Mouse (Mus musculus) heart, postnatal 0 days (tissue): ENCODE results near the gene Clasp2. TPM values are rescaled to one million over a fixed set of nuclear protein-coding genes. Genes with fewer than 3 reads are reported as not detected.
A peak's percentile ranks its signal among the peaks of the same experiment; 100 is the strongest.
"Not testable (repeated sequence)": the region's sequence is repeated elsewhere in the genome, so short reads cannot be mapped to it uniquely, and the experiment has no call there.

Source experiments
- ATAC-seq: fragments of 200-750 bp; cut with Nextera tagmentation; 2 replicates; pipeline ENCODE4 v1.8.0; 2017; ENCODE audit warnings: low read depth, moderate number of reproducible peaks, moderate library complexity; ENCODE audit not compliant: insufficient read depth
- DNase-seq: peaks from one replicate; pipeline ENCODE4 v3.0.0-alpha.2; 2016; ENCODE audit warnings: low spot score
- H3K27ac ChIP-seq: fragments of 300-500 bp; sonication (generic); 2 replicates; pipeline ENCODE4 v1.5.1; 2014; ENCODE audit warnings: low read depth, mild to moderate bottlenecking
- H3K27me3 ChIP-seq: fragments of 300-500 bp; sonication (generic); 2 replicates; pipeline ENCODE4 v1.6.1; 2014; ENCODE audit warnings: low read length, mixed read lengths; ENCODE audit not compliant: control insufficient read depth, insufficient read depth
- H3K36me3 ChIP-seq: fragments of 300-500 bp; sonication (generic); replicated peaks from 2 replicates; pipeline ENCODE4 v1.6.1; 2014; ENCODE audit warnings: low read length, mixed read lengths; ENCODE audit not compliant: control insufficient read depth, insufficient read depth
- H3K4me1 ChIP-seq: fragments of 300-500 bp; sonication (generic); 2 replicates; pipeline ENCODE4 v1.6.1; 2014; ENCODE audit warnings: antibody characterized with exemption; ENCODE audit not compliant: control insufficient read depth, insufficient read depth
- H3K4me2 ChIP-seq: fragments of 300-500 bp; sonication (generic); 2 replicates; pipeline ENCODE4 v1.6.1; 2014; ENCODE audit warnings: low read depth, mild to moderate bottlenecking, low read length, moderate library complexity
- H3K4me3 ChIP-seq: fragments of 300-500 bp; sonication (generic); 2 replicates; pipeline ENCODE4 v1.5.1; 2014; ENCODE audit warnings: low read depth, low read length
- H3K9ac ChIP-seq: fragments of 300-500 bp; sonication (generic); replicated peaks from 2 replicates; pipeline ENCODE4 v1.6.1; 2014; ENCODE audit warnings: low read depth, low read length, mixed read lengths
- H3K9me3 ChIP-seq: fragments of 300-500 bp; sonication (generic); replicated peaks from 2 replicates; pipeline ENCODE4 v1.6.1; 2016; ENCODE audit warnings: low read length; ENCODE audit not compliant: control insufficient read depth
- CTCF ChIP-seq: IDR thresholded peaks from 2 replicates; pipeline ENCODE4 v1.5.1; 2016; ENCODE audit warnings: antibody characterized with exemption, control low read depth, low read depth
- EP300 ChIP-seq: IDR thresholded peaks from 2 replicates; pipeline ENCODE4 v1.6.1; 2016; ENCODE audit warnings: antibody characterized with exemption, low read depth
- WGBS: fragments of 180-500 bp; shearing (Covaris S2); extraction: QIAGEN DNeasy Blood & Tissue Kit; methylation state at CpG from one replicate; pipeline ENCODE4 v1.1.7; 2014; 5-methylcytosine and 5-hydroxymethylcytosine counted together
- polyA plus RNA-seq: library from polyadenylated mRNA; unstranded; fragments of >200 nt; fragmentation: Nextera tagmentation; extraction: Ambion mirVana; gene quantifications from 2 replicates; pipeline ENCODE4 v1.2.1, GENCODE M21; 2015
- total RNA-seq: library from RNA; depleted of rRNA; stranded (reverse); fragments of >200 nt; gene quantifications from 2 replicates; pipeline ENCODE4 v1.2.3, GENCODE M21; 2014; ENCODE audit warnings: low replicate concordance

Clasp2 gene
- total and polyA plus RNA-seq, 2 experiments from 2014 or later, result 15.8 to 39.7 TPM

DNA sequence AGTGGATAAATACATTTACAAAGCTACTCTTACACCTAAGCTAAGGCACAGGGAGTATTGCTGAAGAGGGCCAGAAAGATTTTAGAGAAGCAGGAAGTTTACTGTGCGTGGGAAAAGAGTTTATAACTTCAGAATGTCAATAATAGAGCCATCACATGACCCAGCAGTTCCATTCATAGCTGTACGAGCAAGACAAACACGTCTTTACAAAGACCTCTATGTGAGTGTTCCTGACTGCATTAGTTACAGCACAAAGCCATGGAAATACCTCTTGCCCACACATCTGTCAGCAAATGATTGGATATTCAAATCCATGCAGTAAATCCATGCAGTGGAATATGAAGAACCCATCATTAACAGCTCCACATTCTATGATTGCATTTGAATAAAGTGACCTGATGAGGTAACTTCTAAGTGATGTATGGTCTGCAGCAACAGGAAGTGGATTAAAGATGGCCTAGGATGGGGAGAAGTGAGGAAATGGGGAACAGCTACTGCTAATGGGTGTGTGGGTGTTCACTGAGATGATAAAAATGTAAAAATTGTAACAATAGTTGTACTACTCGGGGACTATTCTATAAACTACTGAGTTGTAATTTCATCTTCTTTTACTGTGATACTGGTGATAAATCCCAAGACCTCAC lies 41.2 kb downstream of the Clasp2 start:
- H3K27ac ChIP-seq, result no peak overlapping the region
- TF ChIP-seq CTCF (no peak), EP300 (no peak)
- H3K4me1 ChIP-seq, result no peaks in the 10 kb centered on the region
- no peaks in the 10 kb centered on the region for H3K9me3 ChIP-seq
- no peaks in the 10 kb centered on the region for H3K36me3 ChIP-seq
- H3K9ac ChIP-seq, result no peak overlapping the region
- H3K4me3 ChIP-seq, result no peak overlapping the region
- no peak overlapping the region for H3K4me2 ChIP-seq
- H3K27me3 ChIP-seq, result no peaks in the 10 kb centered on the region
- 62% methylated on average over 4 of the region's 4 CpGs for WGBS
- ATAC-seq, result no peak
- DNase-seq, result no peak

DNA sequence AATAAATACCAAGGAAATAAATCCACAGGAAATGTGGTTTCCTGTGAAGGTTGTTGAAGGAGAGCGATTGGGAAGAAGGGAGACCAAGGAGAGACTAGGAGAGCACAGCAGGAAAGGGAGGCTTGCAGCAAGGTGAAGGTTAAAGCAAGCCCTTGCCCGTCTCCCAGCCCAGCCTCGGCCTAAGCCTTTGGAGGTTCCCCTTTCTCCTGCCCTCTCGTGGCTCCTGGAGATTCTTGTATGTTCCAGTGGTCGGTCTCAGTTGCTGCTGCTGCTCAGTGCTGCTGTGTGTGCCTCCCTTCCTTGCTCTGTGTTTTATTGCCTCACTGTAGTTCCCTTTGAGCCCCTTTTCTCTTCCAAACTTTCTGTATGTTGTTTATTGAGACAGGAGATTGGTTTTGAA lies 42.4 kb downstream of the Clasp2 start:
- 50% methylated on average over 5 of the region's 5 CpGs for WGBS
- H3K4me3 ChIP-seq, result no peak overlapping the region
- H3K27me3 ChIP-seq, result no peaks in the 10 kb centered on the region
- TF ChIP-seq EP300 (no peak), CTCF (0 out of 2 replicates have a peak, but pooled peaks have one; percentile 8)
- no peaks in the 10 kb centered on the region for H3K4me1 ChIP-seq
- H3K36me3 ChIP-seq, result no peaks in the 10 kb centered on the region
- no peaks in the 10 kb centered on the region for H3K9me3 ChIP-seq
- no peak overlapping the region for H3K9ac ChIP-seq
- no peak overlapping the region for H3K4me2 ChIP-seq
- H3K27ac ChIP-seq, result no peak overlapping the region
- ATAC-seq (no peak), DNase-seq (no peak)

DNA sequence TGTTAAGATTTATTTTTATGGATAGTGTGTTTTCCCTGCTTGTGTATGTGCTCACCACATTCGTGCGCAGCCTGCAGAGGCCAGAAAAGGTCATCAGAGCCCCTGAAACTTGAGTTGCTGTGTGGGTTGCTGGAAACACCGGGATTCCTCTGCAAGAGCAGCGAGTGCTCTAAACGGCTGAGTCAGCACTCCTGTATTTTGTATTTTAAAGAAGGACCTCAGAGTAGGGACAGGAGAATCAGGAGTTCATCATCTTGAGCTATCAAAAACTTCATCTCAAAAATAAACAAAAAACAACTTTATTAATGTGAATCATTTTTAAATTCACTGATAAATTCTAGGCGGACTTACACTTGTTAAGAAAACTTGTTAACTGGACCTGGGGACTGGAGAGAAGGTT lies 48.0 kb downstream of the Clasp2 start:
- not testable (repeated sequence) for H3K4me2 ChIP-seq, ATAC-seq, H3K4me3 ChIP-seq, H3K36me3 ChIP-seq, H3K27ac ChIP-seq, H3K27me3 ChIP-seq, H3K9me3 ChIP-seq, DNase-seq, H3K9ac ChIP-seq
- H3K4me1 ChIP-seq, result peaks cover 11% of the 10 kb centered on the region
- WGBS, result 55% methylated on average over 6 of the region's 6 CpGs

DNA sequence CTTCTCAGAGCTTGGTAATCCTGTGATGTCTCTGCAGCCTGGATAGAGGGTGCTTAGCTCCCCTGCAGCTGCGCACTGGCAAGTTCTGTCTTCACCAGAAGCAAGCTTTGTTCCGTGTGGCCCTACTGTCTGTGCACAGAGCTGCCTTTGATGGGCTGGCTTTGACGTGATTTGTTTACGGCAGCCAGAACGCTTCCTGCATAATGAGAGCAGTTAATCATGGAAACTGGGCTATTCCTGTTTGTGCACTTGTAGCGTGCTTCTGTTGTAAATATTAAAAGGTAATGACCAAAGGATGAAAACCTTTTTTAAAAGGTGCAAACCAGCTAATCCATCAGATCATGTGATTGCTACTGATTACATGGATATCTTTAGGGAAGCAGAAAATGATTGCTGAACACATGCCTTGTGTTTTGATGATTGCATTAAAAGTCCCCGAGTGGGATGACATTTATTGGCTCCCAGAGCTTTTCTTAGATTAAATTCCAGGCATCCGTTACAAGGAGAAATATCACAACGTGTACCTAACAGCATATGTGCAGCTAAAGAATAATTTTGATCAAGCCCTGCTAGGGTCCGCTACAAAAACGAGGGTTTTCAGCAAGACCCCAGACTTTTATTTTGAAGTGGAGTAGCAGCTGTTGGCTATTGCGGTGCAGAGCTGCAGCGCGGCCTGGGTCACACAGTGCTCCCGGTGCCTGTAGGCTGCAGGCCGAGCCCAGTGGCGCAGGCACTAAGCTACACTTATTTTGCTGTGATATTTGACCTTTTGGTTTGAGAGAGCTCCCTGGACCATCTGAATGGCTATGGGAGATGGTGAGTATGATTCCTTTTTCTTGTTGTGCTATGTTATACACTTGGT lies 51.6 kb downstream of the Clasp2 start:
- Histone ChIP-seq H3K27me3 (no peaks in the 10 kb centered on the region), H3K27ac (peak overlapping the region; percentile 69), H3K9me3 (no peaks in the 10 kb centered on the region), H3K4me1 (peaks cover 11% of the 10 kb centered on the region), H3K4me3 (peak overlapping the region; percentile 51), H3K36me3 (no peaks in the 10 kb centered on the region), H3K9ac (peak overlapping the region; percentile 55), H3K4me2 (peak overlapping the region; percentile 58)
- DNase-seq (peak; percentile 73), ATAC-seq (peak; percentile 85)
- TF ChIP-seq CTCF (no peak), EP300 (no peak; the same call in 1 of the 2 replicates)
- 1% methylated on average over 17 of the region's 17 CpGs for WGBS

DNA sequence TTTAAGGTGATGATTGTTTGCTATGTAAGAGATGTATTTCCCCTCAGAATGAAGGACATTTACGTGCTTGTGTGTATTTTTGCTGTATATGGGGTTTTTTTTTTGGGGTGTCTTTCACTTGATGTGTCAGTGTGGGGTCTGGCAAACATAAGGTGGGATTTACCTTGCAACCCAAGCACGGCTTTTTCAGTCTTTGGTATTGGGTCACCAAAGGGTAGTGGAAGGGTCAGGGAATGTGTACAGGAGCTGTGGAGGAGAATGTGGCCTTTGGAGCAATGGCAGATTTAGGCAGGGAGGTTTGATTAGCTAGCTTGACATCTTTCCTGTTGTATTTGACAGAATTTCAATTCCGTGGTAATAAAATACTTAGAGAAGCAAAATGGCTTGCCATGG lies 52.2 kb downstream of the Clasp2 start:
- H3K27me3 ChIP-seq, result no peaks in the 10 kb centered on the region
- H3K36me3 ChIP-seq, result no peaks in the 10 kb centered on the region
- no peaks in the 10 kb centered on the region for H3K9me3 ChIP-seq
- DNase-seq (peak; percentile 18), ATAC-seq (no peak)
- H3K9ac ChIP-seq, result peak overlapping the region; percentile 55; the same call in 1 of the 2 replicates
- peak overlapping the region; percentile 51 for H3K4me3 ChIP-seq
- 41% methylated on average over 3 of the region's 3 CpGs for WGBS
- H3K27ac ChIP-seq, result peak overlapping the region; percentile 69
- TF ChIP-seq EP300, result no peak
- TF ChIP-seq CTCF, result no peak
- peaks cover 11% of the 10 kb centered on the region for H3K4me1 ChIP-seq
- H3K4me2 ChIP-seq, result peak overlapping the region; percentile 58
